Mouse (Mus musculus) cerebellum, postnatal 36 days (tissue): ENCODE results near the gene Slc17a1.

Experiments used
- DNase-seq, 2 experiments: peaks; one replicate each; pipeline ENCODE4 v3.0.0; 2021 to 2022; ENCODE audit warnings: mixed read lengths in 2 of 2

Gene Slc17a1

DNA sequence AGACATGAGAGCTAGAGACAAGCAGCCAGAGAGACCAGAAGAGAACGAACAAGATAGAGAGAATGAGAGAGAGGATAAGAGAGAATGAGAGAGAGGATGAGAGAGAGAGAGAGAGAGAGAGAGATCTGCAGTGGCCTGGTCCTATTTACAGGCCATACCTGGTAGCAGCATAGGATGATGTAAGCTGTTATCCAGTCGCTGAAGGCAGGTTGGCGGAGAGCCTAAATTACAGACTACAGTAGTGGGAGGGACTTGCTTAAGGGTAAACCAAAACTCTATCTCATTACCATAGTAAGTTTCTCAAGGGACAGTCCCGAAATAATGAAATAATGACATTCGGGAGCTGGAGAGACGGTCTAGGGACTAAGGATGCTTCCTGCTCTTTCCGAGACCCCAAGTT, at the start of gene Slc17a1:
Slc17a1 (plus strand) TSS at position 346 of the 400 bp plus-strand sequence.
- DNase-seq, result no peak

DNA sequence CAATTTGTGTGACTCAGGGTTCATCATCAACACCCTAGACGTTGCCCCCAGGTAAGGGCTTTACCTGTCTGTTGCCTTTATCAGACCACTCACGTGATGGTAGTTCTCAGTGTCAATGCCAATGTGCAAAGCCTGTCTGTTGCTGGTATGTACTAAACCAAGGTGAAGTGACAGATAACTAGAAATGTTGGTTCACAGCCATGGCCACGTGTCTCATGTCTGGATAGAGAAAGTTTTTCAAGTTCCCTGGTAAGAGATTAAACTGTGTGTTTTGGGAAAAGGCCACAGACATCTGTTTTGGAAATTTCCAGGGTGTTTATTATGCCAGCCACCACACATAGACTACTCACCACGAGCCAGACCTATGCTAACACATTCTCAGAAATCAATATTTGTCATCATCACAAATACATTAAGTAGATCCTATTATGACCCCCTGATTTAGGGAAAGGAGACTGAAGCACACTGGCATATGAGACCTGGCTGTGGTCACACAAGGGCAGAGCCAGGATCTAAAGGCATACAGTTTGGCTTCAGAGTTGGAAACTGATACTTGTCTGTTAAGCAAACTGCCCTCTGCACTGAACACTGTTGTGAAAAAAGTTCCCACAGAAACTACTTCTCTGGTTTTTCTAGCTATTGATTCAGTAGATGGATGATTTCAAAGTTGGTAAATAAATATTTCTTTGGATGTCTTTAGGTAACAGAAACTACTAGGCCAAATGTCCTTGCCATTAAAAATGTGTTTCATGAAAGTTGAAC, 47.2 kb upstream of the Slc17a1 start:
- no peak for DNase-seq

DNA sequence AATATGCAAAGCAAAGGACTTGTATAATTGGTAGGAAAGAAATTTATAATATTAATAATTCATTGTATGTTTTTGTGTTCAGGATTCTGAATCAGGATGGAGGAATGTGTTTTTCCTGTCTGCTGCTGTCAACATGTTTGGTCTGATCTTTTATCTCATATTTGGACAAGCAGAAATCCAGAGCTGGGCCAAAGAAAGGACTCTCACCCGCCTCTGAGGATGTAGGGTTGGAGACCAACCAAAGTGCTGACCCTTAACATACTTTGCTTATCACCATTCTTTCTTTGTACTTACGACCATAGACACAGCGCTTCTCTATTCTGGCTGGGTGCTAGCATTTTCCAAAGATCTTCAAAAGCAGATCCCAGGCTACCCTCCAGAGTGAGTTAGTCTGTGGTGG, 45.3 kb upstream of the Slc17a1 start:
- no peak for DNase-seq

GRCm38 (mm10) chr13:23826606-23827005, 40.9 kb upstream of the Slc17a1 start:
- DNase-seq, result no peak

- no peak for DNase-seq
Observed at GRCm38 (mm10) chr13:23833053-23833452, 34.5 kb upstream of the Slc17a1 start.

GRCm38 (mm10) chr13:23834836-23835235, 32.7 kb upstream of the Slc17a1 start:
- no peak for DNase-seq

GRCm38 (mm10) chr13:23836630-23837029, 30.9 kb upstream of the Slc17a1 start:
- DNase-seq, result no peak

DNA sequence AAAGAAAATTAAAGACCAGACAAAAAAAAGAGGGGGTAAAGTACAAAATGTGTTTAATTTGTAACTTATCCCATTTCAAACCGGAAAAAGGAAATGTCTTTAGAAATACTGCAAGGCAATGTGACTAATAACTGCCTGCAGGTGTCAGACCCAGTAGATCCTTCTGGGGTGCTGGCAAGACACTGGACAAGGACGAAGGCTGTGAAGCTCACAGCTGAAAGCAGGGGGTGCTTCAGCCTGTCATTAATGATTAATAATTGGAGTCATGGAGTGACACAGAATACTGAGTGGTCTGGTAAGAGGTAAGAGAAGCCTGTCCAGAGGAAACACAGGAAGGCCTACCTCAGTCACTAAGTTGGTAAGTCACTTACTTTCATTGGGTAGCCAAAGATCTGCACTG, 28.2 kb upstream of the Slc17a1 start, which contains the start of gene Slc17a3:
Slc17a3 (plus strand) TSS at position 127 of the 400 bp plus-strand sequence.
- no peak for DNase-seq

GRCm38 (mm10) chr13:23845851-23846250, 21.7 kb upstream of the Slc17a1 start:
- DNase-seq, result no peak

DNA sequence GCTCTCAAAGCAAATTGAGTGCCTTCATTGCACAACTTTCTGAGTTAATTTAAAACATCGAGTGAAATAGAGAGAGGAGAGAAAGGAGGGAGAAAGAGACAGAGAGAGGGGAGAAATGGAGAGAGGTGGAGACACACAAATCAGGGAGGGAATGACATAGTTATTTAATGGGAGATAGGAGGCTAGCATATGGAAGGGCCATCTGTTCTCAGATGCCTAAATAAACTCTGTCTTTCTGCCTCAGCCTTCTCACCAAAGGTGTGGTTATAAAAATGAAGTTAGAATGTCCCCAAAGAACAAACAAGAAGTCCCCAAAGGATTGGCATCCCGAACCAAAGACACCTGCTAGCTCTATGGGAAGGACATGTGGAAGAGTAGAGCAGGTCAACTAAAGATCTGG, 18.3 kb upstream of the Slc17a1 start:
- DNase-seq, result no peak

DNA sequence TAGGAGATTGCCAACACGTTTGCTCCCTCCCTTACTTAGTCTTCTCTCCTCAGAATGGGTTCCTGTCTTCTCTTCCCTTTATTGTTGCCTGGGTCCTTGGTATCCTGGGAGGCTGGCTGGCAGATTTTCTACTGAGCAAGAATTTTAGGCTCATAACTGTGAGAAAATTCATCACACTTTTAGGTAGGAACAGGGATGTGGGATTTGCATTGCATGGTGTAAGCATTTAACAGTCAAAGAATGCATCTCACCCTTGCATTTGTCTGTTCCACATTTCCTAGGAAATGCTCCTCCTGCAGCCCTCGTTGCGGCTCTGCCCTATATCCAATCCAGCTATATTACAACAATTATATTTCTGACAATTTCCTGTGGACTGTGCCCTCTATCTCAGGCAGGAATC, 11.1 kb upstream of the Slc17a1 start:
- no peak for DNase-seq

GRCm38 (mm10) chr13:23861815-23862214, 5.7 kb upstream of the Slc17a1 start:
- no peak for DNase-seq

DNA sequence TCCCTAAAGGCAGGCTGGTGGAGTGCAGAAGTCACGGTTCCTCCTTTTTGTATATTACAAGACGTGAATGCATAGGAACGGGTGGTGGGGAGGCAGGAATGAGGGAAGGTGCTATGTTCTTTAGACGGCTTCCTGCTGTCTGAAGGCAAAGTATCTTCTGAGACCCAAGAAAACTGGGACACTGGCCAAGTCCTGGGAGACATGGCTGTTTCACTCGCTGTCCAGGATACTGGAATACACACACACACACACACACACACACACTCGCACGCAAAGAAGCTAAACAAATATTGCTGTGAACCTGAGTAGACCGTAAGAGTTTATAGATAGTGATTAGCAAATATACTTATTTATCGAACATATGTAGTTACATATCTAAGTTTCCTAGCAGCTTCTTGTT, 2.8 kb upstream of the Slc17a1 start:
- no peak for DNase-seq

DNA sequence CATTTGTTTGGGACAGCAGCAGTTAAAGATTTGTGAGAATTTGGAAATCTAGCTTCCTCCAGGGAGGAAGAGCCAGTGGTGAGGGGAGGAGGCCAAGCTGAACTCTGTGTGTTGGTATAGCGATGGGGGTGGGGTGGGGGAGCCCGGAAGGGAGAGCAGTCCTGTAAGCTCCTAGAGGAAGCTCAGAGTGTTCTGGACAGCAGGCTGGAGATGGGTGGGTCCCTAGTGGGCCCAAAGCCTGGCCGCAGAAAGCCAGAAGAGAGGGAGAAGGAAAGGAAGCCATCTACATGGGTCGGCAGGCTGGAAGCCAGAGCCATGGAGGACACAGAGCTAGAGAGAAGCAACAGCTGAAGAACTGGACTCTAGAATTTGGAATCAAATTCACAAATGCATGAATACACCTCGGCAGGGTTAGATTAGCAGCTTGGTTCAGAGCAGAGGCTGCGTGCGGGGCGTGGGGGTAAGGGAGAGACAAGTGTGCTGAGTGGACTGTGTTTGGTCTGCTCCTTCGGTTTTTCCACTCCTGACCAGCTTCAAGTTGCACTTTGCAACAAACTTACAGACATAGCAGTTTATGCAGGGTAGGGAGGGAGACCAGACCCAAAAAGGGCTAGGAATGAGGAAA, 1.4 kb upstream of the Slc17a1 start:
- no peak for DNase-seq

- DNase-seq, result no peak
Observed at GRCm38 (mm10) chr13:23867000-23867399, 550 bp upstream of the Slc17a1 start.

DNA sequence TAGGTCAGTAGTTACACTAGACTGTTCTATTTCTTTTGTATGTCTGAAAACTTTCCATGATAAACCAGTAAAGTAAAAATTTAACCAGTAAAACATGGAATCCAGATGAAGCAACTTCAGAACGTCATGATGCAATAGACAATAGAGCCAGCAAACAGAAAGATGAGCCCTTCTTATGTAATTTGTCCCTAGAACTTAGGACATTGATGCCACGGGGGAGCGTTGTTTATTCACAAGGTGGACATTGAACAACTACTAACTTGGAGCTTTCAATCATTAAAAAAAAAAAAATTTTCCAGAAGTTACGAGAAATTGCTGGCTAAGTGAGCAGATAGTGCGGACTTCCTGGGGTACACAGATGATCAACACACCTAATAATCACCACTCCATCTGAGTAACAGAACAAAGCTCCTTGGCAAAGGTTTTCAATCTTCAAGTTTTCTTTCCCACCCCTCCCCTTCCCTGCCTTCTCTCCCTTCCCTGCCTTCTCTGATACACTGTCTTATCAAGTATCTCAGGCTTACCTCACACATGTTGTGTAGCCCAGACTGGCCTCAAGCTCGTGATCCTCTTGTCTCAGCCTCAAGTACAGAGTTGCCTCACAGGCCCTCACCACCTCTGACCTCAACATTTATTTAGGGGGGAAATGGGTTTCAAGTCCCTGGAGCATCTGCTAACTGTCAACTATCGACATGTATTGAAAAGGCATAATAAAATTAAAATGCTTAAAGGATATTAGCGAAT, 1.4 kb downstream of the Slc17a1 start:
- no peak for DNase-seq

DNA sequence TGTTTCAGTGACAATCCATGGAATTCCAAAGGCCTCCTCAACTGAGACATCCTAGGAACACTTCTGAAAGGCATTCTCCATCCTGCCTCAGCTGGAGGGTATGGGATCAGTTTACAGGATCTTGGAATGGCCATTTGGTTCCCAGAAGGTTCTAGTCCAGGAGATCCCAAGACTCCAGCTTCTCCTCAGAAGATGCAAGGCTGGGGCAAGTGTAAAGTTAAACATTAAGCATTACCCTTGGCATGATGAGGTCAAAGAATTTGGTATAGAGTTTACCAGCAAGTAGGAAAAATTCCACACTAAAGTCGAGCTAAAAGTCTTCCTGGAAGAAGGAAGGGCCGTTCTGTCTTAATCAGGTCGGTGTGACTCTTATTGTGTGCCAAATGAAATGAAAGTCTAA, 2.4 kb downstream of the Slc17a1 start:
- DNase-seq, result no peak

GRCm38 (mm10) chr13:23873141-23873540, 5.6 kb downstream of the Slc17a1 start:
- no peak for DNase-seq

GRCm38 (mm10) chr13:23879106-23879505, 11.6 kb downstream of the Slc17a1 start:
- no peak for DNase-seq

- DNase-seq, result no peak
Observed at GRCm38 (mm10) chr13:23879636-23880035, 12.1 kb downstream of the Slc17a1 start.

- no peak for DNase-seq
Observed at GRCm38 (mm10) chr13:23885540-23885939, 18.0 kb downstream of the Slc17a1 start.

DNA sequence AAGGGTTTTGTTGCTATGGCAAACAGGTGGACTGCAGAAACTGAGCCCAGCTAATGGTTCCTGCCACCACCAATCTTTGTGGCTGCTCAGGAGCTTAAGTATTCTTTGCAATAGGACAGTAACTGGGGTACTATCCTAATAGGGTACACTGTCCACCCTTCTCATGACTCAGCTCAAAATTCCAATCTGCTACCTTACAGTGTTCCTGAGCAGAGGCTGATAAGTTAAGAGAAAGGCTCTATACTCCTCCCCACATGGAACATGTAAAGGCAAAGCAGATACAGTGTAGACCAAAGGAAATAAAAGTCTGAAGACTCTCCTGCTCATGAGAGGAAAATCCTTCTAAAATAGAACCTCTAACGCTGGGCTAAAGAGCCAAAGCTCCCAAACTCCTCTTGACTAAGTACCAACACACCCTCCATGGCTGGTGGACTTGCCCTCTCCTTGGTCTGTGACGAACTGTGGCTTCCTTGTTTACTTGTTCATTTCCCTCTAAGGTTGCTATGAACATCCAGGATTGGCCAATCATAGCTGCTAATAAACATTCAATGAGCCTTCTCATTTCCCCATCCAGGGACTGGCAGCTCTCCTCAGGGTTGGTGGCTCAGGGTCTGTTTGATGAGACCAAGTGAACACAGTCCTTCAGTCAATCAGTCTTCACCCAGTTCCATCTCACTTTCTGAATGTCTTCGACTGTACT, 19.6 kb downstream of the Slc17a1 start:
- no peak for DNase-seq

- DNase-seq, result no peak
Observed at GRCm38 (mm10) chr13:23889011-23889605, 21.6 kb downstream of the Slc17a1 start.
